Mouse (Mus musculus): ENCODE results near the gene Pex11g. TPM values are rescaled to one million over a fixed set of nuclear protein-coding genes. Genes with fewer than 3 reads are reported as not detected.

Pex11g gene
- polyA plus RNA-seq, 1 experiment = 1.5 TPM

DNA sequence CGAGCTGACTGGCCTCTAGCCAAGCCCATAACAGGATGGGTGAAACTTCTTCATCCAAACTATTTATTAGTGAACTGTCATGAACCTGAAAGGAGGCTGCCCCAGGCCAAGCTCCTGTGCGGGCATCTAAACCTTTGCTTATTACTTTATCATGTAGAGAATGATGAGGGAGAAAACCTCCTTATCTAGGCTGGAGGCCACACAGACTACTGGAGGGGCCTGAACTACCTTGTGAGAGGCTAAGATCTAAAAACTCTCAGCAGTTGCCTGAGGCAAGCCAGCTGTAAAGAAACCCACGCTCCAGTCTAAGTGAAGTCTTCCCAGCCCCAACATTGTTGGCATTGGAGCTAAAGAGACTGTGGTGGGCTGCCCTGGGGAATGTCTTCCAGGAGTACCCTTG lies 60.1 kb downstream of the Pex11g start:
- no peak overlapping the region for H3K4me3 ChIP-seq (ENCODE audit: insufficient read depth, low read length)
- TF ChIP-seq POLR2A (IDR thresholded peaks at IDR 0.05; ENCODE audit: extremely low read depth, insufficient read depth, low read length) = no peak
- TF ChIP-seq CTCF (IDR thresholded peaks at IDR 0.05; ENCODE audit: extremely low read depth, insufficient read depth, low read length) = no peak
- no peak overlapping the region for H3K27ac ChIP-seq (ENCODE audit: insufficient read depth, low read length)
- H3K4me1 ChIP-seq (ENCODE audit: control insufficient read depth, insufficient read depth, low read length) = no peaks in the 10 kb centered on the region

Other genes starting within 250 kb of the Pex11g start
- 15.1 TPM in 2 replicates for gene Insr, start 188.1 kb downstream of the Pex11g start, polyA plus RNA-seq (2012; rRNA removed)
- gene A430078G23Rik, start 114.3 kb downstream of the Pex11g start, polyA plus RNA-seq (2012; rRNA removed) = not detected in 2 replicates
- 33.0 and 34.2 TPM in 2 replicates for gene Arhgef18, start 74.7 kb downstream of the Pex11g start, polyA plus RNA-seq (2012; rRNA removed)
- 0.21 and 0.30 TPM in 2 replicates for gene Tex45, start 3.2 kb upstream of the Pex11g start, polyA plus RNA-seq (2012; rRNA removed)
- 52.5 and 55.0 TPM in 2 replicates for gene Zfp358, start 25.5 kb upstream of the Pex11g start, polyA plus RNA-seq (2012; rRNA removed)
- 235 and 262 TPM in 2 replicates for gene Mcoln1, start 32.8 kb upstream of the Pex11g start, polyA plus RNA-seq (2012; rRNA removed)
- gene Pnpla6, start 47.7 kb upstream of the Pex11g start, polyA plus RNA-seq (2012; rRNA removed) = 67.6 and 73.7 TPM in 2 replicates
- gene C330021F23Rik, start 100.3 kb upstream of the Pex11g start, polyA plus RNA-seq (2012; rRNA removed) = 0.13 and 0.23 TPM in 2 replicates
- gene Camsap3, start 119.6 kb upstream of the Pex11g start, polyA plus RNA-seq (2012; rRNA removed) = 30.2 and 32.4 TPM in 2 replicates
- gene Xab2, start 153.6 kb upstream of the Pex11g start, polyA plus RNA-seq (2012; rRNA removed) = 52.9 and 53.1 TPM in 2 replicates
- gene Pet100, start 153.9 kb upstream of the Pex11g start, polyA plus RNA-seq (2012; rRNA removed) = 67.1 and 72.7 TPM in 2 replicates
- gene Pcp2, start 157.9 kb upstream of the Pex11g start, polyA plus RNA-seq (2012; rRNA removed) = 5.9 TPM in 1 of 2 replicates, not detected in the other
- 274 and 285 TPM in 2 replicates for gene Stxbp2, start 163.3 kb upstream of the Pex11g start, polyA plus RNA-seq (2012; rRNA removed)
- 1.7 and 2.2 TPM in 2 replicates for gene Retn, start 188.1 kb upstream of the Pex11g start, polyA plus RNA-seq (2012; rRNA removed)
- 0.19 and 0.26 TPM in 2 replicates for gene Mcemp1, start 198.1 kb upstream of the Pex11g start, polyA plus RNA-seq (2012; rRNA removed)
- gene Fcor, start 204.7 kb upstream of the Pex11g start, polyA plus RNA-seq (2012; rRNA removed) = 19.6 and 23.0 TPM in 2 replicates
- gene Trappc5, start 208.6 kb upstream of the Pex11g start, polyA plus RNA-seq (2012; rRNA removed) = 32.7 and 33.4 TPM in 2 replicates
- 0.08 and 0.23 TPM in 2 replicates for gene Fcer2a, start 226.5 kb upstream of the Pex11g start, polyA plus RNA-seq (2012; rRNA removed)